In genomic region chr4:56621782-56622181, GRCm38 (mm10) we compare ENCODE assay signal across 16 mouse cellular contexts.
DNase-seq lines count a peak whose midpoint lies in the region.
"Had no signal": no experiment of that assay in that cellular context is flagged by ENCODE, and none has a peak within 500 bp of the region (broad histone marks: within the 10 kb centered on the region; RNA-seq: fewer than 3 reads in every experiment).

No protein-coding gene starts in this region.

- peak; percentile 21 to 35 for DNase-seq in frontal cortex, postnatal 36 days (ENCODE audit: low spot score in 2 of 2)
- no peak for DNase-seq in frontal cortex, postnatal 10 days (ENCODE audit: low spot score in 2 of 2)
- peak; percentile 17 for DNase-seq in layer of hippocampus, adult 11-12 months (ENCODE audit: low spot score)
- DNase-seq in layer of hippocampus, postnatal 10 days (ENCODE audit: low spot score in 2 of 2): no peak
- DNase-seq in right cerebral cortex, adult 2 months (ENCODE audit: low spot score in 2 of 2): peak; percentile 25 to 33
- no peak for DNase-seq in right cerebral cortex, postnatal 36 days (ENCODE audit: low spot score in 2 of 2)
- peak; percentile 61 for DNase-seq in brain, adult 2 months (ENCODE audit: low read depth, low spot score)
- DNase-seq in natural killer cell, adult 2 months (ENCODE audit: low spot score in 2 of 2): no peak
- DNase-seq: adrenal gland, adult 2 months; adrenal gland, postnatal 10 days; adrenal gland, postnatal 25 days; cerebellum, adult 11-12 months; cerebellum, adult 2 months; cerebellum, adult 9-10 months; cerebellum, postnatal 10 days; cerebellum, postnatal 25 days had no signal

Comparison
In these comparisons a context has a peak if more than half of its experiments do, and no peak if none do; other contexts are left out.
1. DNase-seq: peak in frontal cortex, postnatal 36 days (2 of 2), layer of hippocampus, adult 11-12 months (single experiment), right cerebral cortex, adult 2 months (2 of 2) and brain, adult 2 months (single experiment); none in frontal cortex, postnatal 10 days (0 of 2), layer of hippocampus, postnatal 10 days (0 of 2), right cerebral cortex, postnatal 36 days (0 of 2) and natural killer cell, adult 2 months (0 of 2).